Mouse (Mus musculus): ENCODE data around the gene Stk32c.

The Stk32c gene

DNA sequence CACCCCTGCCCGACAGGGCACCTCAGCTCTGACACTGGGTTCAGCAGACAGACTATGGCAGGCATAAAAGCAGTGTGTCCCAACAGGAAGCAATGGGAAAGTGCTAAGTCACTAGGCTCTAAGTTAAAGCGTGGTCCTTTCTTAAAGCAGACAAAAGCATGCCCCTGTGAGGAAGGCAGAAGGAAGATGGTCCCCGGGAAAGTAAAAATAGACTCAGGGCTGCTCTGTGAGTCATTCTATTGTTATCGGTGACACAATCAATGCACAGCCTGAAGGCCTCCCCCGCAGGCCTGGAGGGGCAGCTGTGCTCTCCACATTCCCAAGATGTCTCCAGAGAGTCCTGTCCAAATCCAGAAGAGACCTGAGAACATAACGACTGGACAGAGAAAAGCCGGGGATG is 67.2 kb downstream of the Stk32c start:
- no peak for DNase-seq (ENCODE audit: low read depth, low spot score)

DNA sequence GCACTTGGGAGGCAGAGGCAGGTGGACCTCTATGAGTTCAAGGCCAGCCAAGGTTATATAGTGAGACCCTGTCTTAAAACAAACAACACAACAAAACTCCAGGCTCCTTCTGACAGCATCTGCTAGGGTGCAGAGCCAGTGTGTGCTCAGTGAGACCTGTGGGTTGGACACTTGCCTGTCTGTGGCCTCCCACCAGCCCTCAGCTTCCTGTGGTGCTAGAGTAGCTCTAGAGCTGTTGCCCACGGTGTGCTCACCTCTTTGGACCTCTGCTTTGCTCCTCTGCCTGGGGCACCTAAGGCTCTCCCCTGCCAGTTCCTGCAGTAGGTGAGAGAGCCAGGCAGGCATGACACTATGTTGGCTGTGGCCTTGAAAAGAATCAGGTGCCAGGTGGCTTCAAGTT is 69.3 kb downstream of the Stk32c start:
- DNase-seq (ENCODE audit: low read depth, low spot score): no peak

DNA sequence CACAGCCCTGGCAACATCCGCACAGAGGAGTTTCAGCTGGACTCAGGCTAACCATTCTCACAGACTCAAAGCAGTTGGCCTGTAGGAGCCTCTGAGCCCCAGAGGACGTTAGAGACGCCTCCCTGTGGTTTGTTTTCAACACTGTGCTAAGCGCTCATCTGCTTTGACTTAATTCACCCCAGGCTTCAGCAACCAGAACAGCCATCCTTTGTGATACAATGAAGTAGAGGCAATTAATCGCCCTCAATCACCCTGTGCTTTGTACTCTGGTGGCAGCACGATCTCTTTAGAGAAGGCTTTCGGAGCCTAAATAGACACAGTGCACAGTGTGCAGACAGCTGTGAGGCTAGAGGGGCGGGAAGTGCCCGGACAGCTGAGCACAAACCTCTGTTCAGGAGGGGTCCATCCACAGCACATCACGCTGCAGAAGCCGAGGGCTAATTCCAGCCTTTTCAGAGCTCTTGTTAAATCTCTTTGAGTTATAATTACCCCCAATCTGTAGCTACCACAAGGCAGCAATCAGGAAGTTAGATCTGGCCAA is 73.1 kb downstream of the Stk32c start:
- DNase-seq (ENCODE audit: low read depth, low spot score): no peak

DNA sequence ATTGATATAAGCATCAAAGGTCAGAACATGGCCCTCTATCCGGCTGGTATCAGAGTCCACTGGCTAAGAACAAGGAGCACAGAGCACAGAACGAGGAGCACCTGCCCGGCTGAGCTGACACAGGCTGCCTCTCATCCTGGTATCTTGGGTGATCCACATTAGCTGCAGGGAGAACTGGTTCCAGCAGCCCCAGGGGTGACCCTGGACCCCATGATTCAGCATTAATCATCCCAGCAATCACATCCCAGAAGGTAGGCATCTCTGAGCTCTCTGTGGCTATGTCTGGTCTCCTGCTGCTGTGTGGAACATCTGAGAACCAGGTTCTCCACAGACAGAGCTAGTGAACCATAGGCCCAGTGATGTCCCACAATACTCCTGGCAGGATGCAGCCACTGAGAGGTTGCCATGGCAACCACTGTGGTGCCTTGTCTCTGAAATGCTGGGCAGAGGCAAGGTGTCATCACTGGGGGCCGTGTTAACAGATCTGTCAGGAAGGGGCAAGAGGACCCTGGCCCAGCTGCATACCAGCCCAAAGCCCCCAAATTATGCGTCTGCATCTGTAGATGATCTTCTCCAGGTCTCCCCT is 76.1 kb downstream of the Stk32c start:
- no peak for DNase-seq (ENCODE audit: low read depth, low spot score)

DNA sequence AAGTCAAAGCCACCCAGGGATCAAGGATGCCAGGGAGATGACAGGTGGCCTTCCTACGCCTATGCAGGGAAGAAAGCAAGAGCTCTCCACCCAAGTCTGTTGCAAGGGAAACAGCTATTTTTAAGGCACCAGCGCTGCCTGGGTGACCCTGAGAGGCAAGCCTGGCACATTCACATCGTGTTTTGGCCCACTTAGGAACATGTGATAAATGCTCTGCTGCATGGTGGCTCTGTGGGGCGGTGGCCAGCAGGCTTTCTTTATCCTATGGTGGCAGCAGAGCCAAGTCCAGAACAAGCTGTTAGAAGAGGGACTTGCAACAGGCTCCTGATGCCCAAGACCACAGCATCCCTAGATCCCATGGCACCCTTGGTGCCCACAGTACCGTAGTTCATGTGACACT is 77.9 kb downstream of the Stk32c start:
- DNase-seq (ENCODE audit: low read depth, low spot score): no peak

DNA sequence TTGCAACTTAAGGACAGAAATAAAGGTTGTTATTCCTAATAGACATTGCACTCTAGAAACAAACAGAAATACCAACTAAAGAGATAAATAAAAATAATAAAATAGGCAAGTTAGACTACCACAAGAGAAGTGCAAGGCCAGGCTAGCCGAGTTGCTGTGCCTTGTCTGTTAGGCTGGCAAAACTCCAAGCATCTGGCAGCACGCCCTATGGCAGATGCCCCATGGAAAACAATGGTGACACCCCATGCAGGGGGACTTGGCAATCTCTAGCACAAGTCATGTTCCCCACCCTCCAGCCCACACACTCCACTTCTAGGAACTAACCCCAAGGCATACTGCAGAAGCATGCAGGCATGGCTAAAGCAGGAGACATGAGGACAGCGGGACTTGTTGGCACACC is 79.7 kb downstream of the Stk32c start:
- DNase-seq (ENCODE audit: low read depth, low spot score): no peak

DNA sequence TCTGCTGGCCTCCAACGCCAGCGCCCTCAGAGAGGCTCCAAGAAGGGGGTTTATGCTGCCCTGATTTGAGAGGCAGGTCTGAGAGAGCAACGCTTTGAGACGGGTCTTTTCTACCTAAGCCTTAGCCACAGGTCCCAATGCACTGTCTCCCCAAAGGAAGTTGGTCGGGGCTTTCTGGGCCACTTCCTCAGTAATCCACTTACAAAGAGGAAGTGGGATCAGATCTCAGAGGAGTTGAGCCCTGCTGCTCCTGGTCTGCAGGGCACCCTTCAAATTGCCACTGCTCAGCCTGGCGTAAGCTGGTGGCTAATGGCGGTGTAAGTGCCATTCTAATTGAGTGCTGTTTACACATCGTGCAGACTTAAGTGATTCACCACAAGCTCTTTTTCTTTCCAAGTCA is 81.6 kb downstream of the Stk32c start:
- DNase-seq (ENCODE audit: low read depth, low spot score): no peak

DNA sequence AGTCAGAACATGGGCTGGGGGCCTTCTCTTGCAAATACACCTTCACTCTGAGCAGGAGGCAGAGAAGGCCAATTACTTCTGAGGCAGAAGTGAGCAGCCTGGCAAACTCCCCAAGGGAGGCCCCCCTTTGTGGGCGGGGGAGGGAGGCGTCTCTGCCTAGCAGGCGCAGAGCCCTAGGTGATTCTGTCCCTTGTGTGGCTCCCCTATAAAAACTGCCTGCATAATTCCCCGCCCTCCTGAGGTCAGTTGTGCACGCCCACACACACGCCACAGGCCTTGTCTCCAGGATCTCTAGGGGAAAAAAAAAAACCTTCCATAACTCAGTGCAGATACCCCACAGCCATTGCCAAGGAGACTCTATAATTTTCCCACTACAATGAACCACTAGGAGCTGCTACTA is 82.7 kb downstream of the Stk32c start:
- no peak for DNase-seq (ENCODE audit: low read depth, low spot score)

DNA sequence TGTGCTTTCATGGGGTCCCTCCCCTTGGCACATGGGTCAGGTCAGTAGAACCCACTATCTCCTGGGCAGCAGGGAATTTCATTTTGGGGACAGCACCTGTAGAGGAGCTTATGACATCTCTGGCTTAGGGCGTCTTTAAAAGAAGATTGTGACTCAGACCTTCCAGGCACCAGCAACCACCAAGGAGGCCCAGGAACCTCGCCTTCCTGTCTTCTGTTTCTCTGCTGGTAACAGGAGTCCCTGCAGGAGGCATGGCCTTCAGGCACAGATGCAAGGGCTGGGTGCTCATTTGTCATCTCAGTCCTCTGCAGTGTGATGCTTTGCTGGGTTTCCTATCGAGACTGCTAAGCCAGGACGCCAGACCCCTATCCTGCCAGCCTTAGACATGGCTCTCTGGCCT is 84.1 kb downstream of the Stk32c start:
- DNase-seq (ENCODE audit: low read depth, low spot score): no peak

DNA sequence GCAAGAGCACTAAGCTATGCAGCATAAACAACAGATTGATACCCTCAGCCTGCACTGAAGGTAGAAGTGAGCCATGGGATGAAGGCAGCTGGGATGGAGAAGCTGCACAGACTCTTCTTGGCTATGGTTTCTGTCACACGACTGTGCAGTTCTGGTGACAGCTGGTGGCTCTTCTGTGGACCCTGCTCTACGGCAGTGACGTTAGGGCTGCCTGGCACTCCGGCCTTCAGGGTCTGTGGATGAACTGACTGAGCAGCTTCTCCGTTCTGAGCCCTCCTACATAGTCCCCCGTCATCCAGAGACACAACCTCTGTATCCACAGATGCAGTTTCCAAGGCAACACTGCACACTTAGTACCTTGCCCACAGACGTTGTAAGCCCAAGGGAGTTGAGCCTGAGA is 86.6 kb downstream of the Stk32c start:
- DNase-seq (ENCODE audit: low read depth, low spot score): no peak

DNA sequence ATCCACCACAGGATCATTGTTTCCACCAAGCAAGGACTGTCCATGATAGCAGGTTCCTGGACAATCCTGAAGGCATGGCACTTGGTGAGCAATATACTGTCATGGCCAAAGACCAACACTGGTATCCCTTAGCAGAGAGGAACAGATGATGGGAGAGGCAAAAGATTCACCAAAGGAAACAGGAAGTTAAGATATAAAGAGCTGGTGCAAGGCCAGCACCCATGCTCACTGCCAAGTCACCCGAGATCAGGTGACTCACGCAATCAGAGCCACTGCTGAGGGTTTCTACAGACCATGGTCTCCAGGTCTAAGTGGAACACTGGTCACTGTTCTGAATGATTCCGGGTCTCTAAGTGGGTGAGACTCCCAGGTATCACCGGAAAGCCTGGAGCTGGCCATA is 87.2 kb downstream of the Stk32c start:
- DNase-seq (ENCODE audit: low read depth, low spot score): no peak

DNA sequence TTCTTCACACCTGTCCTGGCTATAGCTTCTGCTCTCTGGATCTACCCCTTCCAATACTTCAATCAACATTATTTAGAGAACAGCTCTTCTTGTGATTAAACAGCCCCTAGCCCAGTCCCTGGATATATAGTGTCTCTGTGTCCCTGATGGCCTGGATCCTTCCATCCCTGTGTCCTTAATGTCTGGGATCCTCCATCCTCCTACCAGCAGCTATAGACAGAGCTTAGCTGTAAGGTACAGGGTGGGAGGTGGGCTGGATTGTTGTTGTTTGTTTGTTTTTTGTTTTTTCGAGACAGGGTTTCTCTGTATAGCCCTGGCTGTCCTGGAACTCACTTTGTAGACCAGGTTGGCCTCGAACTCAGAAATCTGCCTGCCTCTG is 93.3 kb downstream of the Stk32c start:
- no peak for DNase-seq (ENCODE audit: low read depth, low spot score)

DNA sequence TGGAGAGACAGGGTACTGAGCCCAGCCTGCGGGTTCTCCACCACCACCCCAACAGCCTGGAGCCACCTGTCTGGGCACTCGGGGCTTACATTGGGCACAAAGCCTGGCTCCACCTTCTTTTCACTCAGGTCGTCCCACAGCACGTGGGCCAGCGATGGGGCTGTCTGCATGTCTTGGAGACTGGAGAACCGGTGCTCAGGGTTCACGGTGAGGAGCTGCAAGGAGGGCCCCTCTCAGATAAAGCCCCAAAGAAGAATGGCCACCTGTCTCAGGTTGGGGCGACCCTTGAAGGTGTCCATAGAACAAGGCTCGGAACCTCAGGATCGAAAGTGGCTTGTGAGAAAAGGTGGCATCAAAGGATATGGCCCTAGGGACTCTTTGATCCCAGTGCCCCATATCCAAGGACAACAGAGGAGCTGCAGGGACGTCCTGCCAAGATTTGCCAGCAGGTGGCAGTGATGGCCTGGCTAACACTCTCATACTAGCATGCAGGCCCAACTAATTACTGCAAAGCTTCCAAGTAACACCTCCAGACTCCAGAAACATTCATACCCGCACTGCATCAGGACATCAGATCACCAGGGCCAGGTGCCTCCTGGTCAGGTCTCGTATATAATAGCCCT is 93.8 kb downstream of the Stk32c start:
- DNase-seq (ENCODE audit: low read depth, low spot score): peak; percentile 70

DNA sequence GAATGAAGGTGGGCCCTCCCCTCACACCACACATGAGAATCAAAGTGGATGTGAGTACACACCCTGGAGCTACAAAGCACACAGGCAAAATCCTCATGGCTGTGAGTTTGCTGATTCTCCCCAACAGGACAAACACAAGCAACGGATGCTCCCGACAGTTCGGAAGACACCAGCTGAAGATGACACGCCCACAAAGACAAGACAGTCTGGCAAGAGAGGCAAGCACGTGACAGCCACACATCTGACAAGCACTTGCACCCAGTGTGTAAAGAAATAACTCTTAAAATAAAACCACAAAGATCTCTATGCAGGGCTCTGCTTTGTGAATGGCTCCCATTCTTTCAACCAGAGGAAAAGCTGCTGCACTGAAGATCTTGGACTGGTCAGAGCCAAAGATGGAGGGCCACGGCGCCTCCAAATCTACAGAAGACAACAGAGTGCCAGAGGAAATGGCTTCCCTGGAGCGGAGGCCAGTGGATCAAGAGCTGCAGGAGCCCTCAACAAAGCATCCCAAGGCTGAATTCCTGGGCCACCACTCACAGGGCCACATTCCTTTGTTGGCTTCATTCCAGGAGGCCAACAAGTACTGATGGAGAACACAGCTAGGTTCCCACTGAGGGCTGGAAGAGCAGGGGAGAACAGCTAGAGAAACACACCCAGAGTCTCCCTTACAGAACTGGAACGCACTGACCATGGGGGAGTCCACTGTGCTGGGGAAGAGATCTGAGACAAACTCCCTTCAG is 105.0 kb downstream of the Stk32c start:
- DNase-seq (ENCODE audit: low read depth, low spot score): no peak

DNA sequence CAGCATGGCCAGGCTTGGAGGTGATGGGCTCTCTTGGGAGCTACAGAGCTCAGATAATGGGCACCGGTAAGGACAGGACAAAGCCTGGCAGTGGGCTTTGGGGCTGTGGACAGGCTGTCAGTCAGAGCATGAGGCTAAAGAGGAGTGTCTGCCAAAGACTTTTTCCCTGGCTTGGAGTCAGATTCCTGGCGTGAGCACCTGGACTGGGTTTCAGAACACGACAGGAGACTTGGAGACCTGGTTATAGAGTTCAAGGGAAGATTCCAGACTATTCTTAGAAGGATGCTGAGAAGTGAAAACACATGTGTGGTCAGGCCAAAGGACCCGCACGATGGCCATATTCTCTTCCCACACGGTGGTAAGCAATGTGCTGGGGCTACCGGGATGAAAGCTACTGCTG is 107.4 kb downstream of the Stk32c start:
- DNase-seq (ENCODE audit: low read depth, low spot score): no peak

DNA sequence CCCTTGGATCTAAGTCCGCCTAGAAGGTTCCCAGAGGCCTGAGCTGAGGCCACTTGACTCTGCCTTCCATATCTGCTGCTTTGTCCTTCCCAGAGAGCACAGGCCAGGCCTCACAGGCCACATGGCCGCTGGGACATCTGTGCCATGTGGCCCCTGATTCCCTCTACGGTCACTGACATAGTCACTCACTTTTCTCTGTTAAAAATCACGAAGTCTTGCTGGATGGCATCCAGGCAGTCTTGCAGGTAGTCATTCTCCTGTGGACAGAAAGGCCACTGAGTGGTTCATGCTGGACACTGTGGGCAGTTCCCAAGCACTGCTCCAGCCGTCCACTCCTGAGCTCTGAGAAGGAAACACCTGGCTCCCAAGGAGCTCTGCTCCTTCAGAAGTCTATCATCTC is 108.0 kb downstream of the Stk32c start:
- no peak for DNase-seq (ENCODE audit: low read depth, low spot score)

DNA sequence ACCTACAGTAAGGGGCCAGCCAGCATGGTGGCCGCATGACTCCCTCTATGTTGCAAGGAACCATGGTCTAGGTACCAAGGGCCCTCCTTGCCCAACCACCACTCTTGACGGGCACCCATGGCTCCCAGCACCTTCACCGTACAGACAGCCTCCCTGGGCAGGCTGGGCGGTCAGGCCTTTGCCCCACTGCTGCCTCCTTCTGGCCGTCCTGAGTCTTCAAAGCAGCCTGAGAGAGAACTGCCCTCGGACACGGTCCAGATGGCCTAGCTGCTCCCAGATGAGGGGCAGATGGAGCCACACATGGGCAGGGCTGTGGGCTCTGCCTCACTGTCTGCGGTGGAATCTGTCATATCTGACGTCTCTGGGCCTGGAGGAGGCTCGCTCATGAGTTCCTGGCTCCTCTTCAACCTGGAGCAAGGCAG is 109.1 kb downstream of the Stk32c start:
- DNase-seq (ENCODE audit: low read depth, low spot score): no peak

DNA sequence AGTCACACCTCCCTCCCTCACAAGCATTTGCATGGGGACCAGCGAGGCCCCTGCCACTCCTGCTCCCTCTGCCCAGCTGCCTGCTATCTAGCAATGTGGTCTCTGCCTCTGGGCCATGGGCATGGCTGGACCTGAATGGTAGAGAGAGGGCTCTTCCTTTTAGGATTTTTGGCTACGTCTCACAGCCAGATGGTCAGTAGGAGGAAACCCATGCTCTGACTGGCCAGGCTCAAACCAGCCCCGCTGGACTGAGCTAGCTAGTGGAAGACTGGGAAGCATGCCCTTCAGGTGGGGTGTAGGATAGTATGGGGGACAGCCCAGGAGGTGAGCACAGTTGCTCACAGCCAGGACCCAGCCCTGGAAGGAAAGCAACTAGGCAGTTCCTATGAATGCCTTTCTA is 111.3 kb downstream of the Stk32c start:
- DNase-seq (ENCODE audit: low read depth, low spot score): no peak

DNA sequence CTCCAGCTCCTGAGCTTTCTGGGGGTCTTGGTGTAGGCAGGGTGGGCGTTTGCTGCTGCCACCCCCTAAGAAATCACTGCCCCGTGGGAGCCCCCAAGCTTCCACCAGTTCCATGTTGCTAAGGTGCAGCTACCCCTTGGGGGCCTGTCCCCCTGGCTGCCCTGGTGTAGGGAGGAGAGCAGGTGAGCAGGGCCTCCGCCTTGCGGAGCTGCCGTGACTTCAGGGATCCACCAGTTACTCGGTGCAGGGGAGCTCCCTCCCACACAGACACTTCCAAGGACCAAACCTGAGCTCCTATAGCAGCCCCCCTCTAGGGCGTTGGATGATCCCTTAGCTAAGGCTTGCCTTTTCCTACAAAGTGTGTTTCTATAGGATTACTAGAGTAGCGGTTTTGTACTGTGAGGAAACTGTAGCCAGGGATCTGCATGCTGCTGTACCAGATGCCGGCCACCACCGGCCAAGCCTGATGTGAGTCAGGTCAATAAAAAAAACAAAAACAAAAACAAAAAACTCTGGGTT is 111.8 kb downstream of the Stk32c start:
- no peak for DNase-seq (ENCODE audit: low read depth, low spot score)

DNA sequence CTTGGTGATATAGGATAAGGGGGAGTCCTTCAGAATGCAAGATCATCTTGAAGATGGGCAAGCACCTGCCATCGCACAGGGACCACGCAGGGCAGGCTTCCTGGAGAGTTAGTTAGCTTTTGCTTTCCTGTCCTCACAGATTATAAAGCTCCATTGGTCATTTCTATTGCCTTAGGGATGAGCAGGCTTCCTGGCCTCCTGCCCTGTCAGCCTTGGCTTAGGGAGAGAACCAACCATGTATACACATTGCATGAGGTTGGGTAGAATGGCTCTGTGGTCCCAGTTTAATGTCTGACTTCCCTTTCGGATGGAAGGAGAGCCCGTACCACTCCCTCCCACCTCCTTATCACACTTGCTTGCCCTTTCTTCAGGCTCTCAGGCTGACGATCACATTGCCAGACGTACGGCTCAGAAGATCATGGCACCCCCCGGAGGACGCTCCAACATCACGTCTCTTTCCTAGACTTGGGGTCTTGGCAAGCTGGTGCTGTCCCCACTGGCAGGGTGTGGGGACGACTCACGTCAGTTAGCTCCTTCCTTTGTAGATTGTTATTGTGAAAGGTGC is 112.5 kb downstream of the Stk32c start:
- DNase-seq (ENCODE audit: low read depth, low spot score): no peak

DNA sequence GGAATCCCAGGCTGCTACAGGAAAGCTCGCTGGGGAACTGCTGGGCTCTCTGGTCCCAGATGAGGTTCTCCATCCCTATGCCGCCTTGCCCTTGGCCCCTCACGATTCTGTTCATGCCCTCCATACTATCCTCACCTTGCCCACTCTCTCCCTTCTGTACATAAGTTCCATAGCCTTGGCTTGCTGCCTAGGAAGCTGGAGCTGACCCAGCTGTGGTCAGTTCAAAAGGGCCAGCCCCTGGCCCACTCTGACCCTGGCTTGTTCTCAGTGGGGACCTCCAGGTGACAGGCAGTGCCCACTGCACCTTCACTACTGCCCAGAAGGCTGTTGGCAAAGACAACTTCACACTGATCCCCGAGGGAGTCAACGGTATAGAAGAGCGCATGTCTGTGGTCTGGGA is 116.7 kb downstream of the Stk32c start:
- no peak for DNase-seq (ENCODE audit: low read depth, low spot score)

DNA sequence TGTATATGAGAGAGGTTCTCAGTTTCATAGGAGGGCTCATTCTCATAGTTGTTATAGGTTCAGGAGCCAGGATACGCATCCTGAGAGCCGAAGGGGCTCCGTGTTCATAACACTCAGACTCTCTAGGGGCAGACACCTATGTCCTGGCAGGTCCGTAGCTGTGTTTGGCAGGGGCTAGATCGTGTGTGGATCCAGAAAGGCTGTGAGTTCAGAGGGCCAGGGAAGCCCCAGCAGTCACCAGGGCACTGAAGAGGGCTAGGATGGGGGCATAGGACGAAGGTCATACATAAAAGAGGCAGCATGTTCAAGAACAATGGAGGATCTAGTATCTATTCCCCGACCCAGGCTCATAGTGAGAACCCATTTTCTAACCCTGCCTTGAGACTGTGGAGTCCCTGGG is 117.8 kb downstream of the Stk32c start:
- no peak for DNase-seq (ENCODE audit: low read depth, low spot score)

DNA sequence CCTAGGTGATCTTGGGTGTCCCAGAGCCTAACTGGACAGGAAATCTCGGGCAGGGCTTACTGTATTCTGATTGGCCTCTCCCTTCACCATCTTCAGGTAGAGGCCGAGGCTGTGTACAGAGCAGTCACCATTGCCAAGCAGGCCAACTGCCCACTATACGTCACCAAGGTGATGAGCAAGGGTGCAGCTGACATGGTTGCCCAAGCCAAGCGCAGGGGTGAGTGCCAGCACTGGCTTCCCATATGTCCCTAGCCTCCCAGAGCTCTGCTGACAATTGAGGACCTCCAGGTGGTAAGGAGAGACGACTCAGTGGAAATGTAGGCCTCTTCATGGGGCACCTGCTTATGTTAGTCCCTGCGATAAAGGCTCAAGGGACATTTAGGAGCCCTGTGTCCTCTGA is 118.3 kb downstream of the Stk32c start:
- no peak for DNase-seq (ENCODE audit: low read depth, low spot score)
